Comparison of ENCODE assay signal across 10 mouse cellular contexts in genomic region chr2:56454611-56455066, GRCm38 (mm10).
DNase-seq lines count a peak whose midpoint lies in the region; ATAC-seq and TF ChIP-seq lines count a peak whose summit lies in the region.
"Had no signal": no experiment of that assay in that cellular context is flagged by ENCODE, and none has a peak within 500 bp of the region (broad histone marks: within the 10 kb centered on the region; RNA-seq: fewer than 3 reads in every experiment).

No protein-coding gene starts in this region.

- H3K4me2 ChIP-seq in kidney, embryonic 15.5 days, result peak overlapping the region; percentile 47
- peak overlapping the region; percentile 32 for H3K4me2 ChIP-seq in embryonic facial prominence, embryonic 11.5 days (ENCODE audit: low read depth, low read length)
- H3K4me2 ChIP-seq in forebrain, postnatal 0 days (ENCODE audit: low read depth), result peak overlapping the region; percentile 48
- H3K4me2 ChIP-seq in midbrain, embryonic 16.5 days (ENCODE audit: low read length), result peak overlapping the region; percentile 59

- no peak overlapping the region for H3K27ac ChIP-seq in kidney, embryonic 15.5 days
- H3K27ac ChIP-seq in embryonic facial prominence, embryonic 11.5 days (replicated peaks; ENCODE audit: low read depth, low read length), result 0 out of 2 replicates have a peak overlapping the region, but pooled peaks have one; percentile 4
- H3K27ac ChIP-seq in forebrain, postnatal 0 days (ENCODE audit: low read depth, low read length), result no peak overlapping the region
- H3K27ac ChIP-seq in midbrain, embryonic 16.5 days (ENCODE audit: low read length), result no peak overlapping the region; the same call in 1 of the 2 replicates

- WGBS in kidney, embryonic 15.5 days, result 12% methylated on average over 11 of the region's 11 CpGs
- WGBS in embryonic facial prominence, embryonic 11.5 days, result 5% methylated on average over 11 of the region's 11 CpGs
- WGBS in forebrain, postnatal 0 days, result 11% methylated on average over 11 of the region's 11 CpGs
- 4% methylated on average over 11 of the region's 11 CpGs for WGBS in midbrain, embryonic 16.5 days

- no peaks in the 10 kb centered on the region for H3K27me3 ChIP-seq in kidney, embryonic 15.5 days
- no peaks in the 10 kb centered on the region for H3K27me3 ChIP-seq in embryonic facial prominence, embryonic 11.5 days (ENCODE audit: control insufficient read depth, insufficient read depth, low read length)
- no peaks in the 10 kb centered on the region for H3K27me3 ChIP-seq in forebrain, postnatal 0 days (ENCODE audit: insufficient read depth, low read length)
- H3K27me3 ChIP-seq in midbrain, embryonic 16.5 days (ENCODE audit: control insufficient read depth, insufficient read depth, low read depth, low read length), result no peaks in the 10 kb centered on the region

- H3K9ac ChIP-seq in kidney, embryonic 15.5 days, result no peak overlapping the region
- H3K9ac ChIP-seq in embryonic facial prominence, embryonic 11.5 days (replicated peaks; ENCODE audit: low read length), result peak overlapping the region; percentile 39; the same call in 1 of the 2 replicates
- peak overlapping the region; percentile 45 for H3K9ac ChIP-seq in forebrain, postnatal 0 days
- H3K9ac ChIP-seq in midbrain, embryonic 16.5 days (ENCODE audit: low read depth, low read length), result peak overlapping the region; percentile 49; the same call in 1 of the 2 replicates

- TF ChIP-seq CTCF in forebrain, postnatal 0 days (IDR thresholded peaks at IDR 0.05; ENCODE audit: low read depth), result no peak

- DNase-seq in kidney, adult 11 months, result no peak
- peak; percentile 36 for DNase-seq in embryonic facial prominence, embryonic 11.5 days (ENCODE audit: low spot score)
- DNase-seq in forebrain, postnatal 0 days, result peak; percentile 35
- DNase-seq in urinary bladder, postnatal 14 days (ENCODE audit: low spot score), result no peak
- no peak for DNase-seq in adipocyte (ENCODE audit: low spot score)
- no peak for DNase-seq in kidney, postnatal 14 days
- DNase-seq: liver; thymus, postnatal 4 days had no signal

- H3K4me3 ChIP-seq in kidney, embryonic 15.5 days (replicated peaks), result no peak overlapping the region
- no peak overlapping the region for H3K4me3 ChIP-seq in embryonic facial prominence, embryonic 11.5 days (ENCODE audit: low read depth, low read length)
- H3K4me3 ChIP-seq in forebrain, postnatal 0 days (ENCODE audit: low read depth, low read length), result peak overlapping the region; percentile 31
- H3K4me3 ChIP-seq in midbrain, embryonic 16.5 days (ENCODE audit: low read depth, low read length), result peak overlapping the region; percentile 32

- no peaks in the 10 kb centered on the region for H3K4me1 ChIP-seq in kidney, embryonic 15.5 days
- H3K4me1 ChIP-seq in embryonic facial prominence, embryonic 11.5 days (ENCODE audit: control insufficient read depth, insufficient read depth, low read length), result no peaks in the 10 kb centered on the region
- H3K4me1 ChIP-seq in forebrain, postnatal 0 days (ENCODE audit: insufficient read depth), result no peaks in the 10 kb centered on the region
- H3K4me1 ChIP-seq in midbrain, embryonic 16.5 days (ENCODE audit: control insufficient read depth, insufficient read depth, low read length), result peaks cover 3% of the 10 kb centered on the region; the same call in 1 of the 2 replicates

- no peak; the same call in 1 of the 2 replicates for ATAC-seq in kidney, embryonic 15.5 days (replicated peaks; ENCODE audit: low FRiP score)
- ATAC-seq in embryonic facial prominence, embryonic 11.5 days (replicated peaks; ENCODE audit: insufficient number of reproducible peaks, low FRiP score, low TSS enrichment, low read depth), result peak; percentile 67; the same call in 1 of the 2 replicates
- ATAC-seq in forebrain, postnatal 0 days, result peak; percentile 40
- peak; percentile 78 for ATAC-seq in midbrain, embryonic 16.5 days

- H3K36me3 ChIP-seq in kidney, embryonic 15.5 days, result no peaks in the 10 kb centered on the region
- H3K36me3 ChIP-seq in embryonic facial prominence, embryonic 11.5 days (replicated peaks; ENCODE audit: control insufficient read depth, insufficient read depth, low read depth, low read length), result no peaks in the 10 kb centered on the region
- no peaks in the 10 kb centered on the region for H3K36me3 ChIP-seq in forebrain, postnatal 0 days (ENCODE audit: insufficient read depth)
- H3K36me3 ChIP-seq in midbrain, embryonic 16.5 days (ENCODE audit: control insufficient read depth, insufficient read depth, low read length), result no peaks in the 10 kb centered on the region

- H3K9me3 ChIP-seq in kidney, embryonic 15.5 days (replicated peaks), result no peaks in the 10 kb centered on the region
- H3K9me3 ChIP-seq in embryonic facial prominence, embryonic 11.5 days (replicated peaks; ENCODE audit: control insufficient read depth, low read length), result no peaks in the 10 kb centered on the region
- no peaks in the 10 kb centered on the region for H3K9me3 ChIP-seq in forebrain, postnatal 0 days (ENCODE audit: low read length)
- no peaks in the 10 kb centered on the region for H3K9me3 ChIP-seq in midbrain, embryonic 16.5 days (replicated peaks; ENCODE audit: control insufficient read depth, low read length, poor library complexity, severe bottlenecking)

Comparison
In these comparisons a context has a peak if more than half of its experiments do, and no peak if none do; other contexts are left out.
1. H3K4me3 ChIP-seq: peak in forebrain, postnatal 0 days (single experiment) and midbrain, embryonic 16.5 days (single experiment); none in kidney, embryonic 15.5 days (single experiment) and embryonic facial prominence, embryonic 11.5 days (single experiment).
2. DNase-seq: peak in embryonic facial prominence, embryonic 11.5 days (single experiment) and forebrain, postnatal 0 days (single experiment); none in kidney, adult 11 months (single experiment), urinary bladder, postnatal 14 days (single experiment), adipocyte (single experiment) and kidney, postnatal 14 days (single experiment).
3. Peak in every context shown above with its lines, with median percentiles within 50 percentile points of each other: H3K4me2 ChIP-seq.